Mouse (Mus musculus) neutrophil, adult 65 days (primary cell): ENCODE data around the gene Hnrnpm. TPM values are rescaled to one million over a fixed set of nuclear protein-coding genes. Genes with fewer than 3 reads are reported as not detected.

ENCODE experiments used
- total RNA-seq: library from RNA; stranded (reverse); gene quantifications from 2 replicates; pipeline ENCODE4 v1.2.4, GENCODE M21; 2023

The Hnrnpm gene
- total RNA-seq = 256 and 388 TPM in 2 replicates

GRCm38 (mm10) chr17:33686760-33687159, at the start of gene Hnrnpm:
TSS of gene Hnrnpm (minus strand) at chr17:33686860.

GRCm38 (mm10) chr17:33718384-33718881, 31.8 kb upstream of the Hnrnpm start, which contains the start of gene March2:
TSS of gene March2 (minus strand) at chr17:33718670.

GRCm38 (mm10) chr17:33637516-33638276, 49.0 kb downstream of the Hnrnpm start, which contains the start of gene Pram1:
TSS of gene Pram1 (plus strand) at chr17:33638056.

GRCm38 (mm10) chr17:33628621-33629486, 57.8 kb downstream of the Hnrnpm start, which contains the start of gene Zfp414:
TSS of gene Zfp414 (plus strand) at chr17:33629090.

Other genes starting within 250 kb of the Hnrnpm start
- 37.2 and 56.6 TPM in 2 replicates for gene Adamts10, start 162.7 kb downstream of the Hnrnpm start, total RNA-seq
- 489 and 545 TPM in 2 replicates for gene Myo1f, start 131.2 kb downstream of the Hnrnpm start, total RNA-seq
- 64.9 and 67.7 TPM in 2 replicates for gene Zfp414, start 57.8 kb downstream of the Hnrnpm start, total RNA-seq
- gene Pram1, start 48.8 kb downstream of the Hnrnpm start, total RNA-seq = 306 and 399 TPM in 2 replicates
- gene March2, start 31.8 kb upstream of the Hnrnpm start, total RNA-seq = 48.6 and 60.5 TPM in 2 replicates
- gene Rab11b, start 73.7 kb upstream of the Hnrnpm start, total RNA-seq = 204 and 227 TPM in 2 replicates
- 1.2 and 1.5 TPM in 2 replicates for gene Angptl4, start 95.0 kb upstream of the Hnrnpm start, total RNA-seq
- 3.1 and 7.7 TPM in 2 replicates for gene Kank3, start 123.7 kb upstream of the Hnrnpm start, total RNA-seq
- gene Rps28, start 137.7 kb upstream of the Hnrnpm start, total RNA-seq = 711 and 827 TPM in 2 replicates
- 74.0 and 119 TPM in 2 replicates for gene Ndufa7, start 137.7 kb upstream of the Hnrnpm start, total RNA-seq
- gene Cd320, start 156.2 kb upstream of the Hnrnpm start, total RNA-seq = 1.4 and 1.5 TPM in 2 replicates
- gene Gm7029, start 187.0 kb upstream of the Hnrnpm start, total RNA-seq = not detected in 2 replicates
- gene Kifc1, start 203.8 kb upstream of the Hnrnpm start, total RNA-seq = 34.6 and 53.7 TPM in 2 replicates
- gene Platr17, start 218.3 kb upstream of the Hnrnpm start, total RNA-seq = not detected in 2 replicates
- gene Daxx, start 222.6 kb upstream of the Hnrnpm start, total RNA-seq = 33.8 and 48.4 TPM in 2 replicates
- gene Tapbp, start 229.0 kb upstream of the Hnrnpm start, total RNA-seq = 290 and 325 TPM in 2 replicates
- gene Zbtb22, start 229.0 kb upstream of the Hnrnpm start, total RNA-seq = 27.9 and 37.3 TPM in 2 replicates
- 218 and 285 TPM in 2 replicates for gene Rgl2, start 242.7 kb upstream of the Hnrnpm start, total RNA-seq